Mouse (Mus musculus) intestine, embryonic 16.5 days (tissue): ENCODE data around the gene Thrap3. TPM values are rescaled to one million over a fixed set of nuclear protein-coding genes. Genes with fewer than 3 reads are reported as not detected.
A peak's percentile ranks its signal among the peaks of the same experiment; 100 is the strongest.
"Not testable (repeated sequence)": the region's sequence is repeated elsewhere in the genome, so short reads cannot be mapped to it uniquely, and the experiment has no call there.

Source experiments
- ATAC-seq: fragments of 200-750 bp; cut with Nextera tagmentation; 2 replicates; pipeline ENCODE4 v1.8.0; 2017; ENCODE audit warnings: moderate TSS enrichment, moderate library complexity
- H3K27ac ChIP-seq: fragments of 300-500 bp; sonication (generic); 2 replicates; pipeline ENCODE4 v1.5.1; 2014; ENCODE audit warnings: mild to moderate bottlenecking, low read length
- H3K27me3 ChIP-seq: fragments of 300-500 bp; sonication (generic); replicated peaks from 2 replicates; pipeline ENCODE4 v1.6.1; 2014; ENCODE audit warnings: low read length, control low read depth, mixed read lengths; ENCODE audit not compliant: control insufficient read depth, insufficient read depth
- H3K36me3 ChIP-seq: fragments of 300-500 bp; sonication (generic); 2 replicates; pipeline ENCODE4 v1.6.1; 2014; ENCODE audit warnings: low read length, control low read depth; ENCODE audit not compliant: control insufficient read depth, insufficient read depth
- H3K4me1 ChIP-seq: fragments of 300-500 bp; sonication (generic); 2 replicates; pipeline ENCODE4 v1.6.1; 2014; ENCODE audit warnings: low read length, control low read depth, mixed read lengths; ENCODE audit not compliant: control insufficient read depth, insufficient read depth
- H3K4me2 ChIP-seq: fragments of 300-500 bp; sonication (generic); 2 replicates; pipeline ENCODE4 v1.6.1; 2014; ENCODE audit warnings: low read depth, low read length, control low read depth
- H3K4me3 ChIP-seq: fragments of 300-500 bp; sonication (generic); 2 replicates; pipeline ENCODE4 v1.5.1; 2014; ENCODE audit warnings: mild to moderate bottlenecking, low read length
- H3K9ac ChIP-seq: fragments of 300-500 bp; sonication (generic); 2 replicates; pipeline ENCODE4 v1.6.1; 2014; ENCODE audit warnings: low read depth, low read length
- H3K9me3 ChIP-seq: fragments of 300-500 bp; sonication (generic); 2 replicates; pipeline ENCODE4 v1.6.1; 2016; ENCODE audit warnings: low read length, control low read depth; ENCODE audit not compliant: control insufficient read depth
- WGBS: fragments of 180-500 bp; shearing (Covaris S2); extraction: QIAGEN DNeasy Blood & Tissue Kit; methylation state at CpG from one replicate; pipeline ENCODE4 v1.1.7; 2014; 5-methylcytosine and 5-hydroxymethylcytosine counted together
- polyA plus RNA-seq: library from polyadenylated mRNA; unstranded; fragments of >200 nt; fragmentation: Nextera tagmentation; extraction: Ambion mirVana; gene quantifications from 2 replicates; pipeline ENCODE4 v1.2.1, GENCODE M21; 2015

Thrap3 gene
- polyA plus RNA-seq, 1 experiment from 2014 or later: 141 TPM

- no peak overlapping the region for H3K4me3 ChIP-seq
- no peak overlapping the region for H3K4me2 ChIP-seq
- no peak overlapping the region for H3K9ac ChIP-seq
- H3K36me3 ChIP-seq: peaks cover 11% of the 10 kb centered on the region
- H3K4me1 ChIP-seq: peaks cover 5% of the 10 kb centered on the region; the same call in 1 of the 2 replicates
- no peak overlapping the region for H3K27ac ChIP-seq
- H3K9me3 ChIP-seq: no peaks in the 10 kb centered on the region
- peak; percentile 80 for ATAC-seq
- H3K27me3 ChIP-seq: no peaks in the 10 kb centered on the region
- WGBS: 46% methylated on average over 7 of the region's 7 CpGs
Observed at GRCm38 (mm10) chr4:126181170-126181957, 21.2 kb downstream of the Thrap3 start.

- H3K27me3 ChIP-seq, H3K9ac ChIP-seq, H3K4me2 ChIP-seq, ATAC-seq, H3K9me3 ChIP-seq, H3K4me3 ChIP-seq, H3K27ac ChIP-seq, H3K4me1 ChIP-seq: not testable (repeated sequence)
- H3K36me3 ChIP-seq: peaks cover 15% of the 10 kb centered on the region
- WGBS: 83% methylated on average over 7 of the region's 7 CpGs
Observed at GRCm38 (mm10) chr4:126175980-126176379, 26.6 kb downstream of the Thrap3 start.

- no peak overlapping the region for H3K27ac ChIP-seq
- WGBS: 85% methylated on average over 5 of the region's 5 CpGs
- H3K9ac ChIP-seq: no peak overlapping the region
- no peaks in the 10 kb centered on the region for H3K27me3 ChIP-seq
- ATAC-seq: no peak
- no peaks in the 10 kb centered on the region for H3K9me3 ChIP-seq
- H3K4me2 ChIP-seq: no peak overlapping the region
- H3K4me1 ChIP-seq: no peaks in the 10 kb centered on the region
- peaks cover 28% of the 10 kb centered on the region for H3K36me3 ChIP-seq
- H3K4me3 ChIP-seq: no peak overlapping the region
Observed at GRCm38 (mm10) chr4:126173800-126174199, 28.8 kb downstream of the Thrap3 start.

- not testable (repeated sequence) for H3K4me1 ChIP-seq, H3K4me2 ChIP-seq, H3K4me3 ChIP-seq, H3K9ac ChIP-seq, H3K27ac ChIP-seq, H3K27me3 ChIP-seq, H3K9me3 ChIP-seq, ATAC-seq
- H3K36me3 ChIP-seq: 0 out of 2 replicates have a peak, but pooled peaks cover 16% of the 10 kb centered on the region
- 98% methylated on average over 5 of the region's 5 CpGs for WGBS
Observed at GRCm38 (mm10) chr4:126170737-126171136, 31.8 kb downstream of the Thrap3 start.

- Histone ChIP-seq H3K4me2 (no peak overlapping the region), H3K9ac (no peak overlapping the region), H3K27ac (no peak overlapping the region), H3K4me1 (peaks cover under 1% of the 10 kb centered on the region), H3K4me3 (no peak overlapping the region), H3K9me3 (no peaks in the 10 kb centered on the region), H3K27me3 (no peaks in the 10 kb centered on the region), H3K36me3 (peaks cover 16% of the 10 kb centered on the region; the same call in 1 of the 2 replicates)
- ATAC-seq: no peak
- 86% methylated on average over 6 of the region's 6 CpGs for WGBS
Observed at GRCm38 (mm10) chr4:126168851-126169250, 33.7 kb downstream of the Thrap3 start.

GRCm38 (mm10) chr4:126166084-126166483 is 36.5 kb downstream of the Thrap3 start:
- WGBS: 72% methylated on average over 3 of the region's 3 CpGs
- Histone ChIP-seq H3K36me3 (peaks cover 13% of the 10 kb centered on the region; the same call in 1 of the 2 replicates), H3K27me3 (no peaks in the 10 kb centered on the region), H3K27ac (no peak overlapping the region), H3K9me3 (no peaks in the 10 kb centered on the region), H3K4me2 (no peak overlapping the region), H3K4me3 (no peak overlapping the region), H3K9ac (no peak overlapping the region), H3K4me1 (peaks cover 17% of the 10 kb centered on the region)
- no peak for ATAC-seq

GRCm38 (mm10) chr4:126165092-126165491 is 37.5 kb downstream of the Thrap3 start:
- WGBS: 68% methylated on average over 8 of the region's 10 CpGs
- not testable (repeated sequence) for H3K27me3 ChIP-seq, H3K4me3 ChIP-seq, ATAC-seq, H3K4me2 ChIP-seq, H3K9me3 ChIP-seq, H3K36me3 ChIP-seq, H3K9ac ChIP-seq, H3K27ac ChIP-seq
- H3K4me1 ChIP-seq: peaks cover 17% of the 10 kb centered on the region

GRCm38 (mm10) chr4:126163685-126164084 is 38.9 kb downstream of the Thrap3 start:
- no peaks in the 10 kb centered on the region; the same call in 1 of the 2 replicates for H3K36me3 ChIP-seq
- peak overlapping the region; percentile 72 for H3K4me3 ChIP-seq
- H3K9me3 ChIP-seq: no peaks in the 10 kb centered on the region
- H3K27ac ChIP-seq: peak overlapping the region; percentile 98
- peak overlapping the region; percentile 90; the same call in 1 of the 2 replicates for H3K9ac ChIP-seq
- WGBS: 42% methylated on average over 4 of the region's 4 CpGs
- no peaks in the 10 kb centered on the region for H3K27me3 ChIP-seq
- peak; percentile 45 for ATAC-seq
- H3K4me2 ChIP-seq: peak overlapping the region; percentile 93
- peaks cover 17% of the 10 kb centered on the region for H3K4me1 ChIP-seq

- peak within 1 kb of the TSS; percentile 72 for H3K4me3 ChIP-seq
- no peaks in the 10 kb centered on the region; the same call in 1 of the 2 replicates for H3K36me3 ChIP-seq
- H3K27ac ChIP-seq: peak within 1 kb of the TSS; percentile 98
- H3K9ac ChIP-seq: peak within 1 kb of the TSS; percentile 90
- no peaks in the 10 kb centered on the region for H3K27me3 ChIP-seq
- H3K4me2 ChIP-seq: peak within 1 kb of the TSS; percentile 93
- peak; percentile 79 for ATAC-seq
- WGBS: 7% methylated on average over 22 of the region's 22 CpGs
- peaks cover 22% of the 10 kb centered on the region for H3K4me1 ChIP-seq
- H3K9me3 ChIP-seq: no peaks in the 10 kb centered on the region
Observed at GRCm38 (mm10) chr4:126163067-126163659, 39.4 kb downstream of the Thrap3 start, which contains the start of gene Sh3d21. Gene Sh3d21 (minus strand): TSS chr4:126163491.
